Mouse (Mus musculus): ENCODE data around the gene Myoz1. TPM values are rescaled to one million over a fixed set of nuclear protein-coding genes. Genes with fewer than 3 reads are reported as not detected.

The Myoz1 gene
- total and polyA plus RNA-seq, 3 experiments: 0.31 to 0.52 (median 0.31) TPM

- H3K36me3 ChIP-seq (ENCODE audit: control insufficient read depth, insufficient read depth, low read length): no peaks in the 10 kb centered on the region
- 77% methylated on average over 2 of the region's 2 CpGs for WGBS
- DNase-seq: no peak
- H3K4me3 ChIP-seq: no peak overlapping the region
- H3K27ac ChIP-seq: no peak overlapping the region
- no peaks in the 10 kb centered on the region for H3K79me2 ChIP-seq (replicated peaks; ENCODE audit: control insufficient read depth, insufficient read depth, low read length)
- intact Hi-C loops (cut with DNase I): no loop called here
- TF ChIP-seq CTCF (IDR thresholded peaks at IDR 0.05): no peak
- no peak for TF ChIP-seq EP300 (IDR thresholded peaks at IDR 0.05; ENCODE audit: insufficient read depth, low read depth, low read length)
- TF ChIP-seq POLR2A (IDR thresholded peaks at IDR 0.05; ENCODE audit: insufficient read depth, low read depth, low read length): no peak
- no peaks in the 10 kb centered on the region for H3K27me3 ChIP-seq (ENCODE audit: control insufficient read depth, insufficient read depth, low read length)
- H3K9ac ChIP-seq (ENCODE audit: low read depth, low read length): no peak overlapping the region
- H3K4me1 ChIP-seq (ENCODE audit: control insufficient read depth, insufficient read depth, low read length): no peaks in the 10 kb centered on the region; the same call in 1 of the 2 replicates
Measured at GRCm38 (mm10) chr14:20635546-20635945, 20.8 kb downstream of the Myoz1 start.

DNA sequence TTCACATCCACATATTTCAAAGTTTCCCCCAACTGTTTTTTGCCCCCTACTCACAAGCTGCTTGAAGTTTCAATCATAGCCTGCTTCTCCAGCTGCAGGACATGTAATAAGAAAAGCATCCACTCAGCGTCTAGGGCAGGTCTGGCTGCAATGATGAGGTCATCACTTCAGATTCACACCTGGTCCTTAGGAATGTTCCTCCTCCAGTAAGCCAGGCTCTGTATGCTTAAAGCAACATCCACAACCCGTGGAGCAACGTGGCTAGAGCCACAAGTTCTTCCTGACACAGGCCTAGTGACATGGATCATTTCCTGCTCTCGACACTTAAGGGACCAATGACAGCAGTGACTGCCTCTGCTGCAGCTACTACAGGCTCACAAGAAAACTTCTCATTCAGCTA, 25.1 kb downstream of the Myoz1 start:
- WGBS: 28% methylated on average over 4 of the region's 4 CpGs
- H3K27ac ChIP-seq: no peak overlapping the region
- H3K79me2 ChIP-seq (replicated peaks; ENCODE audit: control insufficient read depth, insufficient read depth, low read length): no peaks in the 10 kb centered on the region
- H3K9ac ChIP-seq (ENCODE audit: low read depth, low read length): no peak overlapping the region
- intact Hi-C loops (cut with DNase I): no loop called here
- no peaks in the 10 kb centered on the region for H3K36me3 ChIP-seq (ENCODE audit: control insufficient read depth, insufficient read depth, low read length)
- H3K4me1 ChIP-seq (ENCODE audit: control insufficient read depth, insufficient read depth, low read length): no peaks in the 10 kb centered on the region
- TF ChIP-seq POLR2A (IDR thresholded peaks at IDR 0.05; ENCODE audit: insufficient read depth, low read depth, low read length): no peak
- no peak for TF ChIP-seq CTCF (IDR thresholded peaks at IDR 0.05)
- TF ChIP-seq EP300 (IDR thresholded peaks at IDR 0.05; ENCODE audit: insufficient read depth, low read depth, low read length): no peak
- no peaks in the 10 kb centered on the region for H3K27me3 ChIP-seq (ENCODE audit: control insufficient read depth, insufficient read depth, low read length)
- no peak for DNase-seq
- H3K4me3 ChIP-seq: no peak overlapping the region

- H3K27ac ChIP-seq: no peak overlapping the region
- DNase-seq: no peak
- no peak overlapping the region for H3K9ac ChIP-seq (ENCODE audit: low read depth, low read length)
- H3K79me2 ChIP-seq (replicated peaks; ENCODE audit: control insufficient read depth, insufficient read depth, low read length): no peaks in the 10 kb centered on the region
- H3K4me1 ChIP-seq (ENCODE audit: control insufficient read depth, insufficient read depth, low read length): peaks cover 1% of the 10 kb centered on the region; the same call in 1 of the 2 replicates
- 81% methylated on average over 3 of the region's 3 CpGs for WGBS
- no peak overlapping the region for H3K4me3 ChIP-seq
- no peaks in the 10 kb centered on the region for H3K36me3 ChIP-seq (ENCODE audit: control insufficient read depth, insufficient read depth, low read length)
- H3K27me3 ChIP-seq (ENCODE audit: control insufficient read depth, insufficient read depth, low read length): no peaks in the 10 kb centered on the region
- TF ChIP-seq EP300 (IDR thresholded peaks at IDR 0.05; ENCODE audit: insufficient read depth, low read depth, low read length): no peak
- no peak for TF ChIP-seq POLR2A (IDR thresholded peaks at IDR 0.05; ENCODE audit: insufficient read depth, low read depth, low read length)
- no peak for TF ChIP-seq CTCF (IDR thresholded peaks at IDR 0.05)
- intact Hi-C loops (cut with DNase I): no loop called here
Measured at GRCm38 (mm10) chr14:20626971-20627370, 29.4 kb downstream of the Myoz1 start.

- Histone ChIP-seq H3K4me1 (ENCODE audit: control insufficient read depth, insufficient read depth, low read length) (peaks cover 1% of the 10 kb centered on the region; the same call in 1 of the 2 replicates), H3K36me3 (ENCODE audit: control insufficient read depth, insufficient read depth, low read length) (no peaks in the 10 kb centered on the region), H3K27ac (no peak overlapping the region), H3K27me3 (ENCODE audit: control insufficient read depth, insufficient read depth, low read length) (no peaks in the 10 kb centered on the region), H3K9ac (ENCODE audit: low read depth, low read length) (no peak overlapping the region), H3K4me3 (no peak overlapping the region), H3K79me2 (replicated peaks; ENCODE audit: control insufficient read depth, insufficient read depth, low read length) (no peaks in the 10 kb centered on the region)
- 48% methylated on average over 2 of the region's 2 CpGs for WGBS
- no peak for TF ChIP-seq CTCF (IDR thresholded peaks at IDR 0.05)
- no peak for TF ChIP-seq POLR2A (IDR thresholded peaks at IDR 0.05; ENCODE audit: insufficient read depth, low read depth, low read length)
- no peak for TF ChIP-seq EP300 (IDR thresholded peaks at IDR 0.05; ENCODE audit: insufficient read depth, low read depth, low read length)
- intact Hi-C loops (cut with DNase I): no loop called here
- no peak for DNase-seq
Measured at GRCm38 (mm10) chr14:20626447-20626846, 29.9 kb downstream of the Myoz1 start.

DNA sequence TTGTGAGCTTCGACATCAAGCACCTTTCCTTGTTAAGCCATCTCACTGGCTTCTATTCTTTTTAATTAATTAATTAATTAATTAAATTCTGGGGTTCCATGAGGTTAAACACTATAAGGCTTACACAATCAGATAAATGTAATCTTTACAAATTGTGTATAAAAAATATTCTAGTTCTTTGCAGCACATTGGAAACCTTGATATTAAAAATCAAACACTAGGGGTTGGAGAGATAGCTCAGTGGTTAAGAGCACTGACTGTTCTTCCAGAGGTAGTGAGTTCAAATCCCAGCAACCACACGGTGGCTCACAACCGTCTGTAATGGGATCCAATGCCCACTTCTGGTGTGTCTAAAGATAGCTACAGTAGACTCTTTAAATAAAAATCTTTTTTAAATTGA, 33.4 kb downstream of the Myoz1 start:
- intact Hi-C loops (cut with DNase I): no loop called here
- TF ChIP-seq POLR2A (IDR thresholded peaks at IDR 0.05; ENCODE audit: insufficient read depth, low read depth, low read length) (no peak), EP300 (IDR thresholded peaks at IDR 0.05; ENCODE audit: insufficient read depth, low read depth, low read length) (no peak), CTCF (IDR thresholded peaks at IDR 0.05) (no peak)
- no peaks in the 10 kb centered on the region for H3K36me3 ChIP-seq (ENCODE audit: control insufficient read depth, insufficient read depth, low read length)
- no peak overlapping the region for H3K27ac ChIP-seq
- no peaks in the 10 kb centered on the region for H3K27me3 ChIP-seq (ENCODE audit: control insufficient read depth, insufficient read depth, low read length)
- 89% methylated on average over 3 of the region's 3 CpGs for WGBS
- H3K9ac ChIP-seq (ENCODE audit: low read depth, low read length): no peak overlapping the region
- H3K4me1 ChIP-seq (ENCODE audit: control insufficient read depth, insufficient read depth, low read length): peaks cover 1% of the 10 kb centered on the region; the same call in 1 of the 2 replicates
- H3K4me3 ChIP-seq: no peak overlapping the region
- no peaks in the 10 kb centered on the region; the same call in 1 of the 2 replicates for H3K79me2 ChIP-seq (replicated peaks; ENCODE audit: control insufficient read depth, insufficient read depth, low read length)
- no peak for DNase-seq

DNA sequence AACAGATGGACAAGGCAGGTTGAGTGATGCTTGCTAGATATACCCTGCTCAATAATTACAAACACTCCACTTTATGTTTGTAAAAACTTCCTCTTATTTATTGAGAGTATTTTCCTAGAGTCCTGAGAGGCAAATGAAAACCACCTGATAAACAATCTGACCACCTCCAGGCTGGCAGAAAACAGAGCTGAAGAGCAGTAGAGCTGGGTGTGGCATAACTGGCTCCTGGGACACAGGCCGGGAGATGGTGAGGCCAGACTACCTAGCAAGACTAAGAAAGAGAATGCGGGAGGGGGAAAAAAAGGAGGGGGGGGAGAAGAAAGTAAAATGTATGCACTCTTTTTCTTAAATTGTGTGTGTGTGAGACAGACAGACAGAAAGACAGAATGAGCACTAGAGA, 33.9 kb downstream of the Myoz1 start:
- no peaks in the 10 kb centered on the region for H3K27me3 ChIP-seq (ENCODE audit: control insufficient read depth, insufficient read depth, low read length)
- no peaks in the 10 kb centered on the region; the same call in 1 of the 2 replicates for H3K79me2 ChIP-seq (replicated peaks; ENCODE audit: control insufficient read depth, insufficient read depth, low read length)
- peaks cover 1% of the 10 kb centered on the region; the same call in 1 of the 2 replicates for H3K4me1 ChIP-seq (ENCODE audit: control insufficient read depth, insufficient read depth, low read length)
- H3K9ac ChIP-seq (ENCODE audit: low read depth, low read length): no peak overlapping the region
- H3K36me3 ChIP-seq (ENCODE audit: control insufficient read depth, insufficient read depth, low read length): no peaks in the 10 kb centered on the region
- no peak overlapping the region for H3K4me3 ChIP-seq
- intact Hi-C loops (cut with DNase I): no loop called here
- WGBS: 92% methylated on average over 2 of the region's 2 CpGs
- TF ChIP-seq POLR2A (IDR thresholded peaks at IDR 0.05; ENCODE audit: insufficient read depth, low read depth, low read length) (no peak), CTCF (IDR thresholded peaks at IDR 0.05) (no peak)
- DNase-seq: no peak
- H3K27ac ChIP-seq: no peak overlapping the region

All from heart, adult 2 months (tissue).